Mouse (Mus musculus) forebrain, embryonic 11.5 days (tissue): ENCODE data around the gene Ifrd2. TPM values are rescaled to one million over a fixed set of nuclear protein-coding genes. Genes with fewer than 3 reads are reported as not detected.

Source experiments
- ATAC-seq: fragments of 200-750 bp; cut with Nextera tagmentation; replicated peaks from 2 replicates; pipeline ENCODE4 v1.8.0; 2017; ENCODE audit warnings: moderate TSS enrichment; ENCODE audit not compliant: low FRiP score
- DNase-seq: peaks from one replicate; pipeline ENCODE4 v3.0.0-alpha.2; 2017; ENCODE audit warnings: low spot score
- H3K27ac ChIP-seq: fragments of 300-500 bp; sonication (generic); 2 replicates; pipeline ENCODE4 v1.5.1; 2014; ENCODE audit warnings: low read depth, low read length
- H3K27me3 ChIP-seq: fragments of 300-500 bp; sonication (generic); 2 replicates; pipeline ENCODE4 v1.6.1; 2014; ENCODE audit warnings: mild to moderate bottlenecking, low read length, mixed read lengths; ENCODE audit not compliant: control insufficient read depth, insufficient read depth
- H3K36me3 ChIP-seq: fragments of 300-500 bp; sonication (generic); 2 replicates; pipeline ENCODE4 v1.6.1; 2014; ENCODE audit warnings: mild to moderate bottlenecking, low read length, moderate library complexity, mixed read lengths; ENCODE audit not compliant: control insufficient read depth, insufficient read depth
- H3K4me1 ChIP-seq: fragments of 300-500 bp; sonication (generic); replicated peaks from 2 replicates; pipeline ENCODE4 v1.6.1; 2014; ENCODE audit warnings: low read length, mixed read lengths; ENCODE audit not compliant: control insufficient read depth, insufficient read depth
- H3K4me2 ChIP-seq: fragments of 300-500 bp; sonication (generic); 2 replicates; pipeline ENCODE4 v1.6.1; 2014; ENCODE audit warnings: low read depth, mild to moderate bottlenecking, low read length, moderate library complexity, mixed read lengths; ENCODE audit not compliant: severe bottlenecking
- H3K4me3 ChIP-seq: fragments of 300-500 bp; sonication (generic); 2 replicates; pipeline ENCODE4 v1.5.1; 2014; ENCODE audit warnings: low read depth, low read length
- H3K9ac ChIP-seq: fragments of 300-500 bp; sonication (generic); 2 replicates; pipeline ENCODE4 v1.6.1; 2014; ENCODE audit warnings: low read length
- H3K9me3 ChIP-seq: fragments of 300-500 bp; sonication (generic); 2 replicates; pipeline ENCODE4 v1.6.1; 2016; ENCODE audit warnings: low read length, mixed read lengths; ENCODE audit not compliant: control insufficient read depth
- WGBS: fragments of 180-500 bp; shearing (Covaris S2); extraction: QIAGEN DNeasy Blood & Tissue Kit; methylation state at CpG from one replicate; pipeline ENCODE4 v1.1.7; 2014; 5-methylcytosine and 5-hydroxymethylcytosine counted together
- polyA plus RNA-seq: library from polyadenylated mRNA; unstranded; fragments of >200 nt; fragmentation: Nextera tagmentation; extraction: Ambion mirVana; gene quantifications from 2 replicates; pipeline ENCODE4 v1.2.1, GENCODE M21; 2014

Gene Ifrd2
- polyA plus RNA-seq, 1 experiment from 2014 or later, result 37.2 TPM

- Histone ChIP-seq H3K27ac (no peak overlapping the region), H3K27me3 (no peaks in the 10 kb centered on the region), H3K9ac (no peak overlapping the region; the same call in 1 of the 2 replicates), H3K4me3 (no peak overlapping the region), H3K4me2 (no peak overlapping the region), H3K36me3 (peaks cover 2% of the 10 kb centered on the region; the same call in 1 of the 2 replicates), H3K4me1 (peaks cover 47% of the 10 kb centered on the region), H3K9me3 (no peaks in the 10 kb centered on the region)
- ATAC-seq, result no peak
- WGBS, result 86% methylated on average over 3 of the region's 3 CpGs
- DNase-seq, result no peak
Observed at GRCm38 (mm10) chr9:107624951-107625350, 37.5 kb downstream of the Ifrd2 start.

GRCm38 (mm10) chr9:107625351-107626128, 38.1 kb downstream of the Ifrd2 start:
- no peak overlapping the region for H3K4me2 ChIP-seq
- H3K27me3 ChIP-seq, result no peaks in the 10 kb centered on the region
- DNase-seq (no peak), ATAC-seq (no peak)
- WGBS, result 87% methylated on average over 12 of the region's 12 CpGs
- H3K27ac ChIP-seq, result peak overlapping the region; percentile 100; the same call in 1 of the 2 replicates
- no peaks in the 10 kb centered on the region for H3K9me3 ChIP-seq
- H3K36me3 ChIP-seq, result no peaks in the 10 kb centered on the region; the same call in 1 of the 2 replicates
- peak overlapping the region; percentile 7 for H3K9ac ChIP-seq
- H3K4me3 ChIP-seq, result no peak overlapping the region
- H3K4me1 ChIP-seq, result peaks cover 52% of the 10 kb centered on the region

- peaks cover 59% of the 10 kb centered on the region for H3K4me1 ChIP-seq
- peak; percentile 53 for ATAC-seq
- H3K9me3 ChIP-seq, result no peaks in the 10 kb centered on the region
- H3K9ac ChIP-seq, result peak overlapping the region; percentile 63
- peak overlapping the region; percentile 43 for H3K4me2 ChIP-seq
- no peaks in the 10 kb centered on the region; the same call in 1 of the 2 replicates for H3K36me3 ChIP-seq
- DNase-seq, result no peak
- H3K27ac ChIP-seq, result peak overlapping the region; percentile 100
- 26% methylated on average over 15 of the region's 15 CpGs for WGBS
- peak overlapping the region; percentile 16; the same call in 1 of the 2 replicates for H3K4me3 ChIP-seq
- no peaks in the 10 kb centered on the region for H3K27me3 ChIP-seq
Observed at GRCm38 (mm10) chr9:107626158-107626843, 38.9 kb downstream of the Ifrd2 start.

- Histone ChIP-seq H3K4me3 (peak overlapping the region; percentile 16), H3K27ac (peak overlapping the region; percentile 100), H3K36me3 (no peaks in the 10 kb centered on the region; the same call in 1 of the 2 replicates), H3K4me1 (peaks cover 65% of the 10 kb centered on the region), H3K9me3 (no peaks in the 10 kb centered on the region), H3K9ac (peak overlapping the region; percentile 63), H3K27me3 (no peaks in the 10 kb centered on the region), H3K4me2 (peak overlapping the region; percentile 43)
- peak; percentile 81 for ATAC-seq
- DNase-seq, result peak; percentile 98
- 0% methylated on average over 2 of the region's 2 CpGs for WGBS
Observed at GRCm38 (mm10) chr9:107626844-107627277, 39.4 kb downstream of the Ifrd2 start.

GRCm38 (mm10) chr9:107627387-107628255, 40.2 kb downstream of the Ifrd2 start:
- ATAC-seq, result no peak
- peak overlapping the region; percentile 43 for H3K4me2 ChIP-seq
- no peaks in the 10 kb centered on the region for H3K9me3 ChIP-seq
- peaks cover 72% of the 10 kb centered on the region for H3K4me1 ChIP-seq
- peak; percentile 69 for DNase-seq
- 16% methylated on average over 20 of the region's 20 CpGs for WGBS
- H3K9ac ChIP-seq, result peak overlapping the region; percentile 63
- no peaks in the 10 kb centered on the region for H3K27me3 ChIP-seq
- peak overlapping the region; percentile 16 for H3K4me3 ChIP-seq
- H3K36me3 ChIP-seq, result no peaks in the 10 kb centered on the region; the same call in 1 of the 2 replicates
- H3K27ac ChIP-seq, result peak overlapping the region; percentile 100

GRCm38 (mm10) chr9:107628721-107629410, 41.4 kb downstream of the Ifrd2 start:
- WGBS, result 34% methylated on average over 14 of the region's 15 CpGs
- peak overlapping the region; percentile 73 for H3K9ac ChIP-seq
- ATAC-seq (no peak), DNase-seq (no peak)
- no peaks in the 10 kb centered on the region; the same call in 1 of the 2 replicates for H3K36me3 ChIP-seq
- peaks cover 79% of the 10 kb centered on the region for H3K4me1 ChIP-seq
- peak overlapping the region; percentile 100 for H3K27ac ChIP-seq
- no peaks in the 10 kb centered on the region for H3K9me3 ChIP-seq
- no peaks in the 10 kb centered on the region for H3K27me3 ChIP-seq
- H3K4me2 ChIP-seq, result peak overlapping the region; percentile 55
- no peak overlapping the region for H3K4me3 ChIP-seq

GRCm38 (mm10) chr9:107629411-107629730, 41.9 kb downstream of the Ifrd2 start:
- DNase-seq (no peak), ATAC-seq (no peak)
- H3K9me3 ChIP-seq, result no peaks in the 10 kb centered on the region
- 0 out of 2 replicates have a peak overlapping the region, but pooled peaks have one; percentile 27 for H3K4me3 ChIP-seq
- 16% methylated on average over 4 of the region's 4 CpGs for WGBS
- H3K27me3 ChIP-seq, result no peaks in the 10 kb centered on the region
- H3K4me2 ChIP-seq, result peak overlapping the region; percentile 55
- peak overlapping the region; percentile 73 for H3K9ac ChIP-seq
- H3K27ac ChIP-seq, result peak overlapping the region; percentile 100
- no peaks in the 10 kb centered on the region; the same call in 1 of the 2 replicates for H3K36me3 ChIP-seq
- H3K4me1 ChIP-seq, result peaks cover 79% of the 10 kb centered on the region
